Mouse (Mus musculus): Measurements from ENCODE around the gene Pigv.
A peak's percentile ranks its signal among the peaks of the same experiment; 100 is the strongest.

DNA sequence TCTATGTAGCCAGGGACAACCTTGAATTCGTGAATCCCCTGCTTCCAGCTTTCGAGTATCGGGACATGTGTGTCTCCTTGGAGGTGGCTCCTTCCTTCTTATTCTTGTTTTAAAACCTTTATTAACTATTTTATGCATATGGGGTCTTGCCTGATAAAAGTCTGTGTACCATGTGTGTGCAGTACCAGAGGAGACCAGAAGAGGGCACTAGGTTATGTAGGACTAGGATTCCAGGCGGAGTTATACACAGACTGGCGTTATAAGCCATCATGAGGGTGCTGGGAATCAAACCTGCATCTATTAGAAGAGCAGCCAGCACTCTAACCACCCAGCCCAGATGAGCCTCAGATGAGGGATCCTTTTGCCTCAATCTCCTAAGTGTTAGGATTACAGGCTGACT is 60.6 kb downstream of the Pigv start:
- TF ChIP-seq CTCF (IDR thresholded peaks at IDR 0.05): peak; percentile 49
- TF ChIP-seq EP300 (IDR thresholded peaks at IDR 0.05): no peak
